Mouse (Mus musculus): ENCODE data around the gene Fbxl16. TPM values are rescaled to one million over a fixed set of nuclear protein-coding genes. Genes with fewer than 3 reads are reported as not detected.

Gene Fbxl16
- polyA plus RNA-seq, 1 experiment from 2014 or later = 1.3 TPM

GRCm38 (mm10) chr17:25833961-25834594 is 25.2 kb downstream of the Fbxl16 start:
- Histone ChIP-seq H3K4me2 (replicated peaks; ENCODE audit: low read depth) (peak overlapping the region; percentile 88), H3K36me3 (ENCODE audit: control insufficient read depth, insufficient read depth, low read length) (peaks cover 13% of the 10 kb centered on the region), H3K9ac (ENCODE audit: low read length) (peak overlapping the region; percentile 80), H3K27me3 (ENCODE audit: control insufficient read depth, insufficient read depth, low read length) (no peaks in the 10 kb centered on the region), H3K9me3 (ENCODE audit: control insufficient read depth, low read length) (no peaks in the 10 kb centered on the region), H3K4me3 (ENCODE audit: low read depth, low read length) (peak overlapping the region; percentile 78), H3K4me1 (replicated peaks; ENCODE audit: control insufficient read depth, insufficient read depth) (peaks cover 31% of the 10 kb centered on the region), H3K27ac (replicated peaks) (peak overlapping the region; percentile 98)
- DNase-seq (ENCODE audit: low spot score) = no peak
- 9% methylated on average over 6 of the region's 6 CpGs for WGBS
- no peak for ATAC-seq (ENCODE audit: low FRiP score, low TSS enrichment)
- TF ChIP-seq CTCF (IDR thresholded peaks at IDR 0.05; ENCODE audit: low read depth) (no peak), EP300 (optimal IDR thresholded peaks at IDR 0.05) (no peak)

DNA sequence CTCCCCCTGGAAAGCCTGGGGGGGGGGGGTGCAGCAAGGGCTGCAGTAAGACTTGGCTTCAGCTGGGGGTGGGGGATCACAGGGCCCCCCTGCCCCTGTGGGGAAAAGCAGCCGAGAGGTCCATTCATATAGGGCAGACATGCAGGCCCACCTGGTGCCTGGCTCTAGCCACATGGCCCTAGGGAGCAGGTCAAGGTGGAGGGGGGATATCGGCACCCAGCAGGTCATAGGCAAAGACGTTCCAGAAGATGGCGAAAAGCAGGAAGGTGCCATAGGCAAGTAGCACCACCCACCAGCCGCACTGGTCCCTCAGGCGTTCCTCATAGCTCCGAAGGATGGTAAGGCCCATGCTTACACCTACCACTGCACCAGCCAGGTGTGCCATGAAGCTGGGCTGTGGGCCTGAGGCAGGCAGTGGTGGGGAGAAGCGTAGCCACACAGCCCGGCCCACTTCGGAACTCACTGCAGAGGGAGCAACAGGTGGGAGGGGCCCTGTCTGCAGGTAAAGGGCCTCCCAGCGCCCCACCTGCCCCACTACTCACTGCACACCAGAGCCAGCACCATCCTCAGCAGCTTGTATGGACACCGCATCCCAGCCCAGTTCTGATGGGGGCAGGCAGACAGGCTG is 25.8 kb downstream of the Fbxl16 start:
- no peak for TF ChIP-seq CTCF (IDR thresholded peaks at IDR 0.05; ENCODE audit: low read depth)
- no peak for TF ChIP-seq EP300 (optimal IDR thresholded peaks at IDR 0.05)
- peak overlapping the region; percentile 78 for H3K4me3 ChIP-seq (ENCODE audit: low read depth, low read length)
- H3K27ac ChIP-seq (replicated peaks) = 0 out of 2 replicates have a peak overlapping the region, but pooled peaks have one; percentile 24

DNA sequence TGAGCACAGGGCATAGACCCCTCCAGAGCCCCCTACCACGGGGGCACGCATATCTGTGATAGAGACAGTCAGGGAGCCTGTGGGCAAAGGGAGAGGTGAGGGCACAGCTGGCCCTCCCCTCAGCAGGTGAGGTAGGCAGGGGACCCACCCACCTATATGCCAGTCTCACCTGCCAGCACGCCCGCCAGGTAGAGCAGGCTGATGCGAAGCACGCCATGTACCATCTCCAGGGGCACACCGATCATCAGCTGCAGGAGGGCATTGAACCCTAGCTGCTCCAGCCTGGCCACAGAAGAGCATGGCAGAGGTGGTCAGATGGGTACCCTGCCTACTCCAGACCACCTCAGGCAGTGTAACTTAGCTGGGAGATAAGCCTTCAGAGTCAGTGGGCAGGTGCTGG is 26.4 kb downstream of the Fbxl16 start:
- H3K4me3 ChIP-seq (ENCODE audit: low read depth, low read length) = no peak overlapping the region
- H3K4me1 ChIP-seq (replicated peaks; ENCODE audit: control insufficient read depth, insufficient read depth) = peaks cover 27% of the 10 kb centered on the region

More for the DNA sequence above, 25.8 kb downstream of the Fbxl16 start:
- ATAC-seq (ENCODE audit: low FRiP score, low TSS enrichment) = no peak
- H3K9me3 ChIP-seq (ENCODE audit: control insufficient read depth, low read length) = no peaks in the 10 kb centered on the region
- peaks cover 18% of the 10 kb centered on the region for H3K36me3 ChIP-seq (ENCODE audit: control insufficient read depth, insufficient read depth, low read length)
- H3K4me1 ChIP-seq (replicated peaks; ENCODE audit: control insufficient read depth, insufficient read depth) = peaks cover 28% of the 10 kb centered on the region
- no peaks in the 10 kb centered on the region for H3K27me3 ChIP-seq (ENCODE audit: control insufficient read depth, insufficient read depth, low read length)
- no peak for DNase-seq (ENCODE audit: low spot score)
- H3K9ac ChIP-seq (ENCODE audit: low read length) = peak overlapping the region; percentile 80
- WGBS = 66% methylated on average over 12 of the region's 12 CpGs
- peak overlapping the region; percentile 88 for H3K4me2 ChIP-seq (replicated peaks; ENCODE audit: low read depth)

DNA sequence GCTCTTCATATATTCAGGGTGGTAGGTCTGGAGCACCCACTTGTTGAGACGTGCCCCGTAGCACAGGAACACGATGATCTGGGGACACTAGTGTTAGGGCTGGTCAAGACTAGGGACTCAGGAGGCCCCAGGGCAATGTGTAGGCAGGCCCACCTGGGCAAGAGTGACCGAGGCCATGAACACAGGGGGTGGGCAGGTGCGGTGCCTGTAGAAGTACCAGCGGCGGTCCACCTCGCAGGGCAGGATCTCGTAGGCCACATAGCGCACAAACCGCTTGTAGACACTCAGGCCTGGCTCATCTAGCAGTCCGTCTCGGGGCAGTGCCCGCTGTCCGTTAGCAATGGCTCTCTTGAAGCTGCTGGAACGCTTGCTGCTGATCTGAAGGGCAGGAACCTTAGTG is 26.9 kb downstream of the Fbxl16 start:
- Histone ChIP-seq H3K9me3 (ENCODE audit: control insufficient read depth, low read length) (no peaks in the 10 kb centered on the region), H3K27me3 (ENCODE audit: control insufficient read depth, insufficient read depth, low read length) (no peaks in the 10 kb centered on the region), H3K27ac (replicated peaks) (no peak overlapping the region; the same call in 1 of the 2 replicates), H3K9ac (ENCODE audit: low read length) (peak overlapping the region; percentile 60; the same call in 1 of the 2 replicates), H3K36me3 (ENCODE audit: control insufficient read depth, insufficient read depth, low read length) (peaks cover 23% of the 10 kb centered on the region), H3K4me2 (replicated peaks; ENCODE audit: low read depth) (peak overlapping the region; percentile 75), H3K4me1 (replicated peaks; ENCODE audit: control insufficient read depth, insufficient read depth) (peaks cover 27% of the 10 kb centered on the region), H3K4me3 (ENCODE audit: low read depth, low read length) (no peak overlapping the region)
- no peak for TF ChIP-seq EP300 (optimal IDR thresholded peaks at IDR 0.05)
- TF ChIP-seq CTCF (IDR thresholded peaks at IDR 0.05; ENCODE audit: low read depth) = no peak
- ATAC-seq (ENCODE audit: low FRiP score, low TSS enrichment) (no peak), DNase-seq (ENCODE audit: low spot score) (no peak)
- WGBS = 85% methylated on average over 16 of the region's 16 CpGs

More for the DNA sequence above, 26.4 kb downstream of the Fbxl16 start:
- Histone ChIP-seq H3K9ac (ENCODE audit: low read length) (no peak overlapping the region), H3K9me3 (ENCODE audit: control insufficient read depth, low read length) (no peaks in the 10 kb centered on the region), H3K27me3 (ENCODE audit: control insufficient read depth, insufficient read depth, low read length) (no peaks in the 10 kb centered on the region), H3K36me3 (ENCODE audit: control insufficient read depth, insufficient read depth, low read length) (peaks cover 23% of the 10 kb centered on the region), H3K4me2 (replicated peaks; ENCODE audit: low read depth) (peak overlapping the region; percentile 88; the same call in 1 of the 2 replicates), H3K27ac (replicated peaks) (no peak overlapping the region)
- ATAC-seq (ENCODE audit: low FRiP score, low TSS enrichment) (no peak), DNase-seq (ENCODE audit: low spot score) (no peak)
- TF ChIP-seq EP300 (optimal IDR thresholded peaks at IDR 0.05) (no peak), CTCF (IDR thresholded peaks at IDR 0.05; ENCODE audit: low read depth) (no peak)
- WGBS = 80% methylated on average over 7 of the region's 7 CpGs

DNA sequence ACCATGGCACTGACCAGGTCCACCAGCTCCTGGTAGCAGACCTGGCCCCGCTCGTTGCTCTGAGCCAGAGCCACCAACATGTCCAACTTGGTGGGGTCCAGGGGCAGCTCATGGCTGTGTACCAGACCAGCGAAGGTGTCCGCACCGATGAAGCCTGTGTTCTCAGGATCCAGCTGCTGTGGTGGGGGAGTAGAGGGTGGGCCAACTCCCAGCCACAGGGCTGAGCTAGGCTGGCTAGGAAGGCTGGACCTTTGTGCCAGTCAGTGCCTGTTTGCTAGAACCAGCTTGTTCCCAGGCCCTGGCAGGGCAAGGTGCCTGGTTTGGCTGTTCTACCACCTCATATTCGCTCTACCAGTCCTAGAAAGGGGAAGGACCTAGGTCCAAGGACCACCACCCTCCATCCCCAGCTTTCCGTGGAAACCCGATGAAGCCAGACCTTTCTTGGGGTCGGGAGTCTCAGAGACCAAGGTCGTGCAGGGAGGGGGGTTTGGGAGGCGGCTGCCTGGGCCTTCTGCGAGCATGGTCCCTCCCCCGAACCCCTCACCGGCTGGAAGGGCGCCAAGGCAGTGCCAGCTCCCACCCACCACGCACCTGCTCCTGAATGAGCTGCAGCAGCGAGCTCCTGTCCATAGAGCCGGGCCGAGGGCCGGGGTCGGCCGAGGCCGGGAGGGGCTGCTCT is 27.7 kb downstream of the Fbxl16 start:
- H3K27ac ChIP-seq (replicated peaks) = peak overlapping the region; percentile 63
- WGBS = 22% methylated on average over 20 of the region's 23 CpGs
- no peak for ATAC-seq (ENCODE audit: low FRiP score, low TSS enrichment)

More for the DNA sequence above, 27.7 kb downstream of the Fbxl16 start:
- no peaks in the 10 kb centered on the region for H3K9me3 ChIP-seq (ENCODE audit: control insufficient read depth, low read length)
- H3K4me3 ChIP-seq (ENCODE audit: low read depth, low read length) = peak overlapping the region; percentile 37
- peak overlapping the region; percentile 60 for H3K9ac ChIP-seq (ENCODE audit: low read length)
- peak overlapping the region; percentile 75 for H3K4me2 ChIP-seq (replicated peaks; ENCODE audit: low read depth)
- H3K4me1 ChIP-seq (replicated peaks; ENCODE audit: control insufficient read depth, insufficient read depth) = peaks cover 26% of the 10 kb centered on the region
- no peaks in the 10 kb centered on the region for H3K27me3 ChIP-seq (ENCODE audit: control insufficient read depth, insufficient read depth, low read length)
- TF ChIP-seq EP300 (optimal IDR thresholded peaks at IDR 0.05) (no peak), CTCF (IDR thresholded peaks at IDR 0.05; ENCODE audit: low read depth) (no peak)
- peaks cover 28% of the 10 kb centered on the region for H3K36me3 ChIP-seq (ENCODE audit: control insufficient read depth, insufficient read depth, low read length)
- DNase-seq (ENCODE audit: low spot score) = peak; percentile 55

All from stomach, postnatal 0 days (tissue).